Mouse (Mus musculus) lung, adult 10 weeks (tissue): ENCODE measurements around the gene Atp1b1. TPM values are rescaled to one million over a fixed set of nuclear protein-coding genes. Genes with fewer than 3 reads are reported as not detected.

Source experiments
- polyA plus RNA-seq: library from polyadenylated mRNA; stranded (reverse); fragments of 350-450 nt; fragmentation: Illumina TruSeq; extraction: RNeasy Lipid Tissue Mini Kit (QIAGEN cat#74804); gene quantifications from one replicate; pipeline ENCODE4 v1.2.3, GENCODE M21; 2014; ENCODE audit warnings: low read depth, low replicate concordance; ENCODE audit not compliant: insufficient read depth

Atp1b1 gene
- 193 TPM for polyA plus RNA-seq

GRCm38 (mm10) chr1:164458245-164458613 is at the start of gene Atp1b1:
Gene Atp1b1, minus strand, starts transcription at chr1:164458355.

Other genes with a start within 250 kb of the Atp1b1 start
- 2.6 TPM for gene Slc19a2, start 209.3 kb downstream of the Atp1b1 start, polyA plus RNA-seq
- gene Ccdc181, start 182.8 kb downstream of the Atp1b1 start, polyA plus RNA-seq, result 15.5 TPM
- gene Nme7, start 154.2 kb downstream of the Atp1b1 start, polyA plus RNA-seq, result 8.4 TPM
- gene Blzf1, start 150.9 kb downstream of the Atp1b1 start, polyA plus RNA-seq, result 10.1 TPM